Mouse (Mus musculus): ENCODE measurements around the gene Vmn2r16.

The Vmn2r16 gene

GRCm38 (mm10) chr5:109329862-109330261 lies at the start of gene Vmn2r16:
TSS of gene Vmn2r16 (plus strand) at chr5:109330162.
- no peak for DNase-seq (ENCODE audit: low spot score)

GRCm38 (mm10) chr5:109294655-109295054 lies 35.3 kb upstream of the Vmn2r16 start:
- DNase-seq (ENCODE audit: low spot score) = no peak

GRCm38 (mm10) chr5:109297544-109297943 lies 32.4 kb upstream of the Vmn2r16 start, which contains the start of gene Vmn2r15:
TSS of gene Vmn2r15 (minus strand) at chr5:109297644.
- no peak for DNase-seq (ENCODE audit: low spot score)

- no peak for DNase-seq (ENCODE audit: low spot score)
These were observed 89.4 kb downstream of the Vmn2r16 start, which contains the start of gene Vmn2r17 for GRCm38 (mm10) chr5:109419388-109419787. TSS of gene Vmn2r17 (plus strand) at chr5:109419688.
